Mouse (Mus musculus) myocyte (in vitro differentiated cells): Measurements from ENCODE around the gene Zap70.
"Not testable (repeated sequence)": the region's sequence is repeated elsewhere in the genome, so short reads cannot be mapped to it uniquely, and the experiment has no call there.

Experiments used
- MAX ChIP-seq: IDR thresholded peaks from one replicate; pipeline ENCODE4 v1.6.1; 2011; ENCODE audit warnings: low read depth, mild to moderate bottlenecking, control low read depth
- MYOD1 ChIP-seq, 3 experiments: IDR thresholded peaks; one replicate each; pipeline ENCODE4 v1.6.1; 2011; ENCODE audit warnings: control low read depth in 2 of 3, low read depth in 2 of 3, mild to moderate bottlenecking in 2 of 3, moderate library complexity in 1 of 3; ENCODE audit not compliant: insufficient read length in 2 of 3, control insufficient read depth in 1 of 3
- POLR2A ChIP-seq: IDR thresholded peaks from one replicate; pipeline ENCODE4 v1.6.1; 2011; ENCODE audit warnings: low read depth, mild to moderate bottlenecking, control low read depth, moderate library complexity; ENCODE audit not compliant: insufficient read length
- USF1 ChIP-seq: IDR thresholded peaks from one replicate; pipeline ENCODE4 v1.6.1; 2011; ENCODE audit warnings: low read depth, mild to moderate bottlenecking, control low read depth, moderate library complexity

DNA sequence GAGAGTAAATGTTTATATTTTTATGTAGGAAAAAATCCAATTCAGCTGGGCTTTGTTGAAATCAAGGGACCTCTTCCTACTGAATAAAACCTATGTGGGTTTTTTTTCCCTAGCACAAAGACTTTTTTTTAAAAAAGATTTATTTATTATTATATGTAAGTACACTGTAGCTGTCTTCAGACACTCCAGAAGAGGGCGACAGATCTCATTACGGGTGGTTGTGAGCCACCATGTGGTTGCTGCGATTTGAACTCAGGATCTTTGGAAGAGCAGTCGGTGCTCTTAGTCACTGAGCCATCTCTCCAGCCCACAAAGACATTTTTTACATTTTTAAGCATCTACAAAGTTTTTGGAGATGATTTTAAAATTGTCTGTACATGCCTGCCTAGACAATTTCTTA, 60.3 kb downstream of the Zap70 start:
- TF ChIP-seq MAX; POLR2A; USF1; MYOD1 (IDR thresholded peaks at IDR 0.05; ENCODE audit: control insufficient read depth in 1 of 3, insufficient read length in 2 of 3, low read depth in 2 of 3): not testable (repeated sequence)
